Mouse (Mus musculus) G1E (cell line): Measurements from ENCODE around the gene Gm10638. TPM values are rescaled to one million over a fixed set of nuclear protein-coding genes. Genes with fewer than 3 reads are reported as not detected.

ENCODE experiments used
- ATAC-seq: 2 replicates; pipeline ENCODE4 v1.8.0; 2016; ENCODE audit warnings: mild to moderate bottlenecking; ENCODE audit not compliant: insufficient number of reproducible peaks, poor library complexity, low FRiP score, severe bottlenecking; ENCODE audit errors: extremely low read depth
- DNase-seq: peaks from one replicate; pipeline ENCODE4 v3.0.0; 2012; ENCODE audit warnings: low spot score
- H3K27me3 ChIP-seq: 2 replicates; pipeline ENCODE4 v1.6.1; 2012; ENCODE audit warnings: mild to moderate bottlenecking, low read length, inconsistent platforms; ENCODE audit not compliant: insufficient read depth
- H3K36me3 ChIP-seq: replicated peaks from 2 replicates; pipeline ENCODE3; 2012; ENCODE audit warnings: mild to moderate bottlenecking, inconsistent platforms
- H3K4me1 ChIP-seq: 2 replicates; pipeline ENCODE4 v1.6.1; 2012; ENCODE audit warnings: low read depth, low read length, inconsistent platforms, mixed read lengths; ENCODE audit not compliant: insufficient read depth
- H3K4me3 ChIP-seq: 2 replicates; pipeline ENCODE4 v1.5.1; 2012; ENCODE audit warnings: low read depth, mild to moderate bottlenecking, inconsistent platforms, low read length, moderate library complexity, mixed read lengths
- H3K9me3 ChIP-seq: replicated peaks from 2 replicates; pipeline ENCODE4 v1.6.1; 2012; ENCODE audit warnings: inconsistent platforms
- CTCF ChIP-seq: IDR thresholded peaks from 2 replicates; pipeline ENCODE4 v1.5.1; 2012; ENCODE audit warnings: low read depth, low read length, inconsistent platforms, mixed read lengths
- GATA1 ChIP-seq: IDR thresholded peaks from 2 replicates; pipeline ENCODE4 v1.6.1; 2012; ENCODE audit warnings: borderline replicate concordance, low read length, inconsistent platforms, mixed read lengths
- GATA2 ChIP-seq: IDR thresholded peaks from 2 replicates; pipeline ENCODE4 v1.6.1; 2012; ENCODE audit warnings: low read depth, low read length, inconsistent platforms, borderline replicate concordance
- POLR2AphosphoS5 ChIP-seq: IDR thresholded peaks from 2 replicates; pipeline ENCODE4 v1.6.1; 2012; ENCODE audit warnings: low read depth, low read length, inconsistent platforms; ENCODE audit not compliant: insufficient replicate concordance
- TAL1 ChIP-seq: conservative IDR thresholded peaks from 2 replicates; pipeline ENCODE4 v1.6.1; 2012; ENCODE audit warnings: low read depth, low read length, inconsistent platforms, mixed read lengths
- polyA plus RNA-seq: library from polyadenylated mRNA; stranded (reverse); fragments of >175 nt; gene quantifications from 2 replicates; pipeline ENCODE4 v1.2.3, GENCODE M21; 2012
- total RNA-seq, 2 experiments: library from RNA; stranded (forward) in 1 of 2; stranded (reverse) in 1 of 2; fragments of 200-1000 nt in 1 of 2; fragments of >200 nt in 1 of 2; fragmentation: Nextera tagmentation in 1 of 2; gene quantifications; 2 replicates each; pipeline ENCODE4 v1.2.3; 2014 to 2017

Gene Gm10638
- total and polyA plus RNA-seq, 3 experiments = 0.16 to 0.24 TPM; not detected in 1

- ATAC-seq (no peak), DNase-seq (no peak)
- H3K9me3 ChIP-seq = no peaks in the 10 kb centered on the region
- TF ChIP-seq TAL1 = no peak
- H3K4me3 ChIP-seq = no peak overlapping the region
- H3K27me3 ChIP-seq = no peaks in the 10 kb centered on the region
- H3K4me1 ChIP-seq = peaks cover 26% of the 10 kb centered on the region
- H3K36me3 ChIP-seq = peaks cover 5% of the 10 kb centered on the region
These were observed 10.5 kb upstream of the Gm10638 start for GRCm38 (mm10) chr8:86734954-86735353.

GRCm38 (mm10) chr8:86735446-86736111, 9.9 kb upstream of the Gm10638 start:
- H3K36me3 ChIP-seq = peaks cover 5% of the 10 kb centered on the region
- ATAC-seq (peak; percentile 41), DNase-seq (no peak)
- no peaks in the 10 kb centered on the region for H3K27me3 ChIP-seq
- H3K4me3 ChIP-seq = no peak overlapping the region
- H3K9me3 ChIP-seq = no peaks in the 10 kb centered on the region
- peaks cover 23% of the 10 kb centered on the region for H3K4me1 ChIP-seq
- TF ChIP-seq GATA2 = no peak
- TF ChIP-seq GATA1 = no peak
- no peak for TF ChIP-seq CTCF
- TF ChIP-seq POLR2AphosphoS5 = no peak
- no peak for TF ChIP-seq TAL1

- Histone ChIP-seq H3K27me3 (no peaks in the 10 kb centered on the region), H3K4me3 (no peak overlapping the region), H3K9me3 (no peaks in the 10 kb centered on the region), H3K4me1 (peaks cover 33% of the 10 kb centered on the region), H3K36me3 (peaks cover 9% of the 10 kb centered on the region)
- no peak for ATAC-seq
- DNase-seq = no peak
- TF ChIP-seq GATA2 = no peak
- no peak for TF ChIP-seq CTCF
- no peak for TF ChIP-seq TAL1
- no peak for TF ChIP-seq POLR2AphosphoS5
- TF ChIP-seq GATA1 = no peak
These were observed 4.6 kb upstream of the Gm10638 start for GRCm38 (mm10) chr8:86740899-86741298.

- Histone ChIP-seq H3K36me3 (peaks cover 9% of the 10 kb centered on the region), H3K4me1 (peaks cover 35% of the 10 kb centered on the region), H3K27me3 (no peaks in the 10 kb centered on the region), H3K4me3 (no peak overlapping the region), H3K9me3 (no peaks in the 10 kb centered on the region)
- no peak for TF ChIP-seq TAL1
- ATAC-seq = no peak
- no peak for DNase-seq
These were observed 3.9 kb upstream of the Gm10638 start for GRCm38 (mm10) chr8:86741627-86742026.

- no peak for DNase-seq
- TF ChIP-seq CTCF (no peak), GATA1 (no peak), TAL1 (no peak)
- no peak overlapping the region for H3K4me3 ChIP-seq
- no peaks in the 10 kb centered on the region for H3K9me3 ChIP-seq
- peaks cover 38% of the 10 kb centered on the region for H3K4me1 ChIP-seq
- peaks cover 9% of the 10 kb centered on the region for H3K36me3 ChIP-seq
- no peaks in the 10 kb centered on the region for H3K27me3 ChIP-seq
- no peak for ATAC-seq
These were observed 2.7 kb upstream of the Gm10638 start for GRCm38 (mm10) chr8:86742605-86743345.

- Histone ChIP-seq H3K27me3 (no peaks in the 10 kb centered on the region), H3K4me3 (peak overlapping the region; percentile 85), H3K9me3 (no peaks in the 10 kb centered on the region), H3K4me1 (peaks cover 38% of the 10 kb centered on the region), H3K36me3 (peaks cover 6% of the 10 kb centered on the region)
- TF ChIP-seq CTCF = no peak
- no peak for TF ChIP-seq GATA2
- no peak for TF ChIP-seq GATA1
- TF ChIP-seq TAL1 = no peak
- no peak for TF ChIP-seq POLR2AphosphoS5
- DNase-seq (no peak), ATAC-seq (no peak)
These were observed 932 bp upstream of the Gm10638 start for GRCm38 (mm10) chr8:86744313-86745220.
